8 mouse cellular contexts compared by ENCODE assay signal in genomic region chr13:4666375-4667140, GRCm38 (mm10).
DNase-seq lines count a peak whose midpoint lies in the region.

No protein-coding gene starts in this region.

- peak; percentile 6 for DNase-seq in cerebellum, adult 11 months
- DNase-seq in cerebellum, adult 11-12 months: no peak
- peak; percentile 68 for DNase-seq in CD4-positive, CD25-positive, alpha-beta regulatory T cell, adult 2 months (ENCODE audit: low read depth, low spot score)
- DNase-seq in c-Kit-positive CD71-negative TER-119-negative erythroid progenitor cells, embryonic 14.5 days (ENCODE audit: low read depth): peak; percentile 36
- peak; percentile 52 for DNase-seq in forelimb bud, embryonic 11.5 days (ENCODE audit: low read depth, low spot score)
- DNase-seq in kidney, postnatal 25 days: peak; percentile 54 to 63
- DNase-seq in lung, postnatal 14 days: peak; percentile 73
- DNase-seq in right cerebral cortex, postnatal 10 days (ENCODE audit: low spot score in 2 of 2): peak; percentile 72 to 83
